Mouse (Mus musculus): ENCODE results near the gene Parp11.
"Not testable (repeated sequence)": the region's sequence is repeated elsewhere in the genome, so short reads cannot be mapped to it uniquely, and the experiment has no call there.

The Parp11 gene

GRCm38 (mm10) chr6:127495251-127495650 lies 48.6 kb downstream of the Parp11 start:
- DNase-seq (ENCODE audit: low read depth, low spot score), result no peak

- DNase-seq (ENCODE audit: low read depth, low spot score), result no peak
Measured at GRCm38 (mm10) chr6:127495876-127496275, 49.2 kb downstream of the Parp11 start.

GRCm38 (mm10) chr6:127496841-127497656 lies 50.4 kb downstream of the Parp11 start:
- DNase-seq (ENCODE audit: low read depth, low spot score), result no peak

DNA sequence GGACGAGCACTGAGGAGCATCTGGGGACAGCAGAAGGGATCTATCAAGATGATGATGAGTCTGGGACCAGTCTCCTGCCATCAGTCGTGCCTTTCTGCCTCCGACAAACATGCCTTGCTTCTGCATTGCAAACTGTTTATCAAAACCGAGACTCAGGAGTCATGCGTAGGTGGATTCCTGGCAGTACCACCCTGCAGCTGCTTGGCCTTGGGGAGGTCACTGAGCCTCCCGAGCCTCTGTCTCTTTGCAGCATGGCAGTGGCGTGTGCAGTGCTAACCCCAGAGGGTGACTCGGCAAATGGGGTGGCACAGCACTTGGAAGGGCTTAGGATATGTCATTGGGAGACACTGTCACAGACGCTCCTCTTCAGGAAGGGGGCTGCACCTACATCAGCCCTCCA lies 53.5 kb downstream of the Parp11 start:
- DNase-seq (ENCODE audit: low read depth, low spot score), result no peak

GRCm38 (mm10) chr6:127500806-127501205 lies 54.2 kb downstream of the Parp11 start:
- no peak for DNase-seq (ENCODE audit: low read depth, low spot score)

DNA sequence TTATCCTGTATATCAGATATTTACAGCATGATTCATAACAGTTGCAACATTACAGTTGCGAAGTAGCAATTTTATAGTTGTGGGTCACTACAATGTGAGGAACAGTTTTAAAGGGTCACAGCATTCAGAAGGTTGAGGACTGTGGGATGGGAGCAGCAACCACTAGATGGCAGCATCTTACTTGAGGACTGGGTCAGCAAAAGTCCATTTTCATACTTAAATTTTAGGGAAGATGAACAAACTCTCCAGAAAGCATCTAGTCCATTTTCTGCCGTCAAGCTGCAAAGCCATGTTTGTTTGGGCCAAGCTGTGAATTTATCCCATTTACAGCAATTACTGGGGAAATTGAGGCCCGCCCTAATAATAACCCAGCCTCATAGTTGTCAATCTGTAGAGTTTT lies 55.9 kb downstream of the Parp11 start:
- DNase-seq (ENCODE audit: low read depth, low spot score), result no peak

DNA sequence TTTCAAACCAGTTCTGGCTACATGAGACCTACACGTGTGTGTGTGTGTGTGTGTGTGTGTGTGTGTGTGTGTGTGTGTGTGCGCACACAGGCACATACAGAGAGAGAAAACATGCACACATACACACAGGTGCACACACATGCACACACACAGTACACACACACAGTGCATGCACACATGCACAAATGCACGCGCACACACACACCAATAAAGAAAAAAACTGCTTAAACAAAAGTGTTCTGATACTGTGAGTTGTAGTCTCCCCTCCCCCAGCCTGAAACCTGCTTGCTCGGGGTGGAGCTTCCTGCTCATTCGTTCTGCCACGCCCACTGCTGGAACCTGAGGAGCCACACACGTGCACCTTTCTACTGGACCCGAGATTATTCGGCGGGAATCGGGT lies 67.1 kb downstream of the Parp11 start:
- not testable (repeated sequence) for DNase-seq (ENCODE audit: low read depth, low spot score)

DNA sequence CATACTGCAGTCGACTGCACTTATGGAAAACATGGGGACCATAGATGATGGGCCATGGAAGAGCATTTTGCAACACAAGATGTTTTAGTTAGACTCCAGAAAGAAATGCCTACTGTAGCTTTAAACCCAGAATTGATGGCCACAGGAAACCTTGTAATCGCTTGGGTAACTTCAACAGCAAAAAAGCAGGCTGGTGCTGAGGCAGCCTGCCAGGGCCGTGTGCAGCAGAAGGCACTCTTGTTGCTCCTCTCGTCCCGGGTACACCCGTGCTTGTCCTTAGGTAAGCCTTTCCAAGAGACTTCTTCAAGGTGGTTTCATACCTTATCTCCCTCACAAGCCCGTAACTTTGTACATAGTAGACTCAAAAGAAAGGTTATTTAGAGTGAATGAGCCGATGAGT lies 74.5 kb downstream of the Parp11 start:
- DNase-seq (ENCODE audit: low read depth, low spot score), result no peak

DNA sequence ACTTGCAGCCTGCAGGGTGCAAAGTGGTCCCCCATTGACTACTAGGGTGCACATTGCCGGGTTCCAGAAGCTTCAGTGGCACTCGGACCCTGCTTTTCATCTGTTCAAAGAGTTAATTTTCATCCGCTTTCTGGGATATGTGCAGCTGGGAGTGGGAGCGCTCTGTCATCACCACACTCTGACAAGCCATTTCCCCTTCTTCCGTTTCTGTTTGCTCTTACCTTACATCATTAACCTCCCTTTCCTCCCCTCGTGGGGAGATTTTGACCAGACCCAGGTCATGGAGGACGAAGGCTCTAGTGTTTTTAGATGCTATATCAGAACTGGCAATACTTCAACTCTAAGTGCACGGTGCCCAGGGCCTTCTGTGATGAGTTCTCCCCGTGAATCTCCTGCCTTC lies 75.7 kb downstream of the Parp11 start:
- DNase-seq (ENCODE audit: low read depth, low spot score), result no peak

DNA sequence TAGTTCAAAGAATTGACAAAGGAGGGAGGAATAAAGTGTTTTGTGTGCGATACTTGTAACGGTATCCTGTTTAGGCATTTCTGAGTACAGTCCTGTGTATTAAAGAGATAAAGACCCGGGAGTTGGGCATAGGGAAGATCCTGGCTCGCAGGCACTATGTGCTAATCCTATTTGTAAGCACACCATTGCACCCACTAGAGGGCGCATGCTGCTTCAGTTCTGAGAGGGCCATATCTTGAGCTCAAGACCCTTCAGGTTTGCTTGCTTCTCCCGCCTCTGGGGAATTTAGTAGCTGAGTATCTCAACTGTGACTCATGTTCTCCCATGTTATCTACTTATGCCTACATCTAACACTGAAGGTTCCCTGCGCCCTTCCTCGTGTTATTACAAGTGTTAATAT lies 77.8 kb downstream of the Parp11 start:
- DNase-seq (ENCODE audit: low read depth, low spot score), result no peak

- DNase-seq (ENCODE audit: low read depth, low spot score), result no peak
Measured at GRCm38 (mm10) chr6:127528625-127529024, 82.0 kb downstream of the Parp11 start.

GRCm38 (mm10) chr6:127529451-127529850 lies 82.8 kb downstream of the Parp11 start:
- DNase-seq (ENCODE audit: low read depth, low spot score), result no peak

DNA sequence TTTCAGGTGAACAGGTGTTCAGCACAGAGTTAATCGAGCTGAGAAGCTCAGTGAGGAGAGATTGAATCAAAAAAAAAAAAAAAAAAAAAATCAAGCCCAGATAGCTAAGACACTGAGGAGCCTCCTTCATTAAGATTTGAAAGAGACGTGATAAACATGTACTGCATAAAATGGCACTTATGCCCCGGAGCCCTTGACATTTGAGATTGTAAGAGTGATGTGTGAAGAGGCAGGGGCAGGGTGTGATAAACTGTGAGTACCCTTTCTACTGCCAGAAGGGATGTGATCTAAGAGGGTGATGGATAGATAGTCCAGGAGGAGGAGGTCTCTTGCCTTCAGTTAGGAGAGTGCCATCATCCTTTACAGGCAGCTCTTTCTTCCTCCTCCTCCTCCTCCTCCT lies 83.6 kb downstream of the Parp11 start:
- no peak for DNase-seq (ENCODE audit: low read depth, low spot score)

- no peak for DNase-seq (ENCODE audit: low read depth, low spot score)
Measured at GRCm38 (mm10) chr6:127531412-127532205, 85.0 kb downstream of the Parp11 start.

- no peak for DNase-seq (ENCODE audit: low read depth, low spot score)
Measured at GRCm38 (mm10) chr6:127532304-127532703, 85.7 kb downstream of the Parp11 start.

DNA sequence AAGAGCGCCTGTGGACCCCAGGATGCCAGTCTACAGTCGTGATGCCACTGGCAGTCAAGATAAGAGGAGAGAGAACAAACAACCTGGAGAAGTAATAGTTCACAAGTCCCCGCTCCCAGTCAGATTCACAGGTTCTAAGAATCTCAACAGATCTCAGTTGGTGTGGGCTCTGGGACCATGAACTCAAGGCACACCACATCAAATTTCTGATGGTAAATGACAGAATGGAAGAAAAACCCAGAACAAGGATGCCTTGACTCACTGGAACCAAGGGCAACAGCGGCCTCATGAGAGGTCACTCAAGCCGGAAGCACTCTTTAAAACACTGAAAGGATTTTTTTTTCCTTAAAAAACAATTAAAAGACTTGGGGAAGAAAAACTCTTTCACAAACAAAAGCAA lies 87.1 kb downstream of the Parp11 start:
- no peak for DNase-seq (ENCODE audit: low read depth, low spot score)

GRCm38 (mm10) chr6:127537035-127537434 lies 90.4 kb downstream of the Parp11 start:
- DNase-seq (ENCODE audit: low read depth, low spot score), result no peak

GRCm38 (mm10) chr6:127538118-127538517 lies 91.5 kb downstream of the Parp11 start:
- DNase-seq (ENCODE audit: low read depth, low spot score), result no peak

GRCm38 (mm10) chr6:127539226-127539625 lies 92.6 kb downstream of the Parp11 start:
- DNase-seq (ENCODE audit: low read depth, low spot score), result no peak

- no peak for DNase-seq (ENCODE audit: low read depth, low spot score)
Measured at GRCm38 (mm10) chr6:127539659-127540058, 93.0 kb downstream of the Parp11 start.

DNA sequence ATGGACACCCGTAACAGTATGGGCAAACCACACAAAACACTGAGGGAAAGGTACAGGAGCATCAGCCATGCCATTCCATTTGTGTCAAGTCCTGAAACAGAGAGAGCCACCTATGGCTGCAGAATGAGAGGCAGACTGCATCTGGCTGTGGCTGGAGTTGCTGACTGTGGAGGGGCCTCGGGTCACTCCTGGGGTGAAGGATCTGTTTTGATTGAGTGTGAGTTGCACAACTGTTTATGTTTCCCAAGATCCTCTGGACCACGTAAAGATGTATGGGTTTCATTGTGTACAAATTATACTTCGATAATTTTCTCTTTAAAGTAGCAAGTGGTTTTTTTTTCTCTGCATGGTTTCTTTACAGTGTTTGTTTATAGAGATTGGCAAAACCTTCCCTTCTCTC lies 93.9 kb downstream of the Parp11 start:
- no peak for DNase-seq (ENCODE audit: low read depth, low spot score)

DNA sequence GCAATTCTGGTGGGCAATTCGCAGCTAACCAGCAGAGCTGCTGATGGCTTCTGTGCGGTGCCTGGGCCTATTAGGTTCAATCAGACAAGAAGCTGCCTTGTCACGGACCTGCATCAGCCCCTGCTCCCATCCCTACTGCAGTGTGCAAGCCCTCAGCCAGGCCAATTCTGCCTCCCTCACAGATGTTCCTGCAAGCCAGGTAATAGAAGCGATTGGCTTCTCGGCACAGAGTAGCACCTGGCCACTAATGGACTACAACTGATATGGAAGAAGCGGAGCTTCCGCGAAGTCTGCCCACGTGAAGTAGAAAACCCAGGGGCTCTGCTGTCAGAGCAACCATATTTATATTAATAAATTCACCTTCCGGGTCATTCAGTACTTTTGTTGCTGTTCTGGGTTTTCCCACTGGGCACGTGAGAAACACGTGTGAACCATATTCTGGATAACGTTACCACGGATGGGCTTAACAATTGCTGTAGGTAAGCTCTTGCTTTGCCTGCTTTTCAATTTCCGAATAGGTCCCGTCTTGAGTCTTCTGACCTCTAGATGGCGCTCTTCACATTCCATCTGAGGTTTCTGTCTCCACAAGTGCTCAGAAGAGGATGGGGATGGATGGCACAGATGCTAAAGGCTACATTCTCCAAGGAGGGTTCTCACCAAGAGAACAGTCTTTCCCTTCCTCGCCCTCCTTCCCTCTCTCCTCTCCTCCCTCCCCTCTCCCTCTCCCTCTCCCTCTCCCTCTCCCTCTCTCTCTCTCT lies 95.2 kb downstream of the Parp11 start:
- DNase-seq (ENCODE audit: low read depth, low spot score), result peak; percentile 69

Data from brain, embryonic 18.5 days (tissue).